Mouse (Mus musculus) liver (tissue): ENCODE measurements at regions not wholly inside any gene's neighbourhood (a gene's known extent, or its start where the extent isn't known, plus 50 kb on each side); places are given as distances from the start of the nearest gene placed in this dataset.
"Not testable (repeated sequence)": the region's sequence is repeated elsewhere in the genome, so short reads cannot be mapped to it uniquely, and the experiment has no call there.

Experiments used
- DNase-seq: peaks from one replicate; pipeline ENCODE4 v3.0.0-alpha.2; 2020; ENCODE audit warnings: mixed read lengths

GRCm38 (mm10) chr9:116425400-116425799 is 250.2 kb upstream of the Tgfbr2 start:
- not testable (repeated sequence) for DNase-seq

GRCm38 (mm10) chr9:116415021-116415420 is 239.9 kb upstream of the Tgfbr2 start:
- DNase-seq, result no peak

- DNase-seq, result no peak
These were observed 235.9 kb upstream of the Tgfbr2 start for GRCm38 (mm10) chr9:116411067-116411466.

- no peak for DNase-seq
These were observed 235.3 kb upstream of the Tgfbr2 start for GRCm38 (mm10) chr9:116410461-116410860.

- DNase-seq, result no peak
These were observed 233.0 kb upstream of the Tgfbr2 start for GRCm38 (mm10) chr9:116408116-116408515.

- no peak for DNase-seq
These were observed 229.9 kb upstream of the Tgfbr2 start for GRCm38 (mm10) chr9:116405051-116405450.

- no peak for DNase-seq
These were observed 226.7 kb upstream of the Tgfbr2 start for GRCm38 (mm10) chr9:116401821-116402220.

GRCm38 (mm10) chr9:116400270-116400669 is 225.1 kb upstream of the Tgfbr2 start:
- no peak for DNase-seq

GRCm38 (mm10) chr9:116399296-116399695 is 224.1 kb upstream of the Tgfbr2 start:
- no peak for DNase-seq

- DNase-seq, result no peak
These were observed 217.1 kb upstream of the Tgfbr2 start for GRCm38 (mm10) chr9:116392258-116392657.

- DNase-seq, result no peak
These were observed 214.6 kb upstream of the Tgfbr2 start for GRCm38 (mm10) chr9:116389781-116390180.

GRCm38 (mm10) chr9:116388863-116389262 is 213.7 kb upstream of the Tgfbr2 start:
- no peak for DNase-seq

GRCm38 (mm10) chr9:116388025-116388424 is 212.9 kb upstream of the Tgfbr2 start:
- DNase-seq, result no peak

- peak; percentile 78 for DNase-seq
These were observed 209.3 kb upstream of the Tgfbr2 start for GRCm38 (mm10) chr9:116384176-116385076.

- peak; percentile 17 for DNase-seq
These were observed 208.4 kb upstream of the Tgfbr2 start for GRCm38 (mm10) chr9:116383411-116384101.

- no peak for DNase-seq
These were observed 202.5 kb upstream of the Tgfbr2 start for GRCm38 (mm10) chr9:116377706-116378105.

- DNase-seq, result peak; percentile 43
These were observed 200.6 kb upstream of the Tgfbr2 start for GRCm38 (mm10) chr9:116375658-116376357.

GRCm38 (mm10) chr9:116374343-116374742 is 199.2 kb upstream of the Tgfbr2 start:
- DNase-seq, result no peak

GRCm38 (mm10) chr9:116373396-116373795 is 198.2 kb upstream of the Tgfbr2 start:
- DNase-seq, result no peak

GRCm38 (mm10) chr9:116369059-116369718 is 194.0 kb upstream of the Tgfbr2 start:
- DNase-seq, result no peak

GRCm38 (mm10) chr9:116366713-116367112 is 191.6 kb upstream of the Tgfbr2 start:
- no peak for DNase-seq

- DNase-seq, result peak; percentile 37
These were observed 191.0 kb upstream of the Tgfbr2 start for GRCm38 (mm10) chr9:116366193-116366592.

- DNase-seq, result no peak
These were observed 190.5 kb upstream of the Tgfbr2 start for GRCm38 (mm10) chr9:116365701-116366100.
